Mouse (Mus musculus) embryonic fibroblast, embryonic 13.5 days (primary cell): ENCODE measurements around the gene Otx2. TPM values are rescaled to one million over a fixed set of nuclear protein-coding genes. Genes with fewer than 3 reads are reported as not detected.

ENCODE experiments used
- H3K27ac ChIP-seq: 2 replicates; pipeline ENCODE4 v1.5.1; 2012; ENCODE audit warnings: low read length, control low read depth, inconsistent platforms; ENCODE audit not compliant: insufficient read depth
- H3K4me1 ChIP-seq: 2 replicates; pipeline ENCODE4 v1.6.1; 2011; ENCODE audit warnings: low read length; ENCODE audit not compliant: control insufficient read depth, insufficient read depth
- H3K4me3 ChIP-seq: 2 replicates; pipeline ENCODE4 v1.5.1; 2011; ENCODE audit warnings: mild to moderate bottlenecking, control low read depth, low read length; ENCODE audit not compliant: insufficient read depth
- CTCF ChIP-seq: IDR thresholded peaks from 2 replicates; pipeline ENCODE4 v1.5.1; 2011; ENCODE audit warnings: mild to moderate bottlenecking, control low read depth, low read length, moderate library complexity, borderline replicate concordance; ENCODE audit not compliant: insufficient read depth
- POLR2A ChIP-seq: IDR thresholded peaks from 2 replicates; pipeline ENCODE4 v1.6.1; 2011; ENCODE audit warnings: low read depth, mild to moderate bottlenecking, control low read depth, low read length, moderate library complexity
- polyA plus RNA-seq: library from polyadenylated mRNA; stranded (reverse); fragments of >200 nt; gene quantifications from 2 replicates; pipeline ENCODE4 v1.2.4, GENCODE M21; 2011; ENCODE audit warnings: low read depth; ENCODE audit not compliant: missing spikeins, insufficient read length

The Otx2 gene
- polyA plus RNA-seq, 1 experiment = not detected

GRCm38 (mm10) chr14:48662568-48663236 is 10.9 kb downstream of the Otx2 start:
- H3K4me3 ChIP-seq = no peak overlapping the region
- TF ChIP-seq POLR2A (no peak), CTCF (no peak)
- no peak overlapping the region for H3K27ac ChIP-seq
- no peaks in the 10 kb centered on the region for H3K4me1 ChIP-seq

GRCm38 (mm10) chr14:48661646-48662567 is 11.7 kb downstream of the Otx2 start:
- no peak for TF ChIP-seq POLR2A
- TF ChIP-seq CTCF = no peak
- H3K4me3 ChIP-seq = no peak overlapping the region
- no peaks in the 10 kb centered on the region for H3K4me1 ChIP-seq
- H3K27ac ChIP-seq = no peak overlapping the region

- Histone ChIP-seq H3K4me1 (no peaks in the 10 kb centered on the region), H3K4me3 (no peak overlapping the region), H3K27ac (no peak overlapping the region)
- TF ChIP-seq POLR2A (no peak), CTCF (no peak)
Measured at GRCm38 (mm10) chr14:48661151-48661550, 12.5 kb downstream of the Otx2 start.

GRCm38 (mm10) chr14:48660593-48660992 is 13.0 kb downstream of the Otx2 start:
- Histone ChIP-seq H3K4me3 (no peak overlapping the region), H3K27ac (no peak overlapping the region), H3K4me1 (no peaks in the 10 kb centered on the region)
- TF ChIP-seq POLR2A = no peak

GRCm38 (mm10) chr14:48659661-48660060 is 14.0 kb downstream of the Otx2 start:
- H3K4me3 ChIP-seq = no peak overlapping the region
- TF ChIP-seq POLR2A = no peak
- no peak for TF ChIP-seq CTCF

GRCm38 (mm10) chr14:48657241-48657640 is 16.4 kb downstream of the Otx2 start:
- no peak overlapping the region for H3K27ac ChIP-seq
- no peaks in the 10 kb centered on the region for H3K4me1 ChIP-seq
- TF ChIP-seq CTCF (no peak), POLR2A (no peak)
- no peak overlapping the region for H3K4me3 ChIP-seq

More at GRCm38 (mm10) chr14:48659661-48660060, 14.0 kb downstream of the Otx2 start:
- Histone ChIP-seq H3K27ac (no peak overlapping the region), H3K4me1 (no peaks in the 10 kb centered on the region)

- TF ChIP-seq CTCF = no peak
- TF ChIP-seq POLR2A = no peak
- Histone ChIP-seq H3K4me1 (no peaks in the 10 kb centered on the region), H3K4me3 (no peak overlapping the region), H3K27ac (no peak overlapping the region)
Measured at GRCm38 (mm10) chr14:48656711-48657110, 16.9 kb downstream of the Otx2 start.

- Histone ChIP-seq H3K27ac (no peak overlapping the region), H3K4me3 (no peak overlapping the region), H3K4me1 (no peaks in the 10 kb centered on the region)
- no peak for TF ChIP-seq CTCF
- TF ChIP-seq POLR2A = no peak
Measured at GRCm38 (mm10) chr14:48655792-48656550, 17.6 kb downstream of the Otx2 start.

- Histone ChIP-seq H3K4me1 (no peaks in the 10 kb centered on the region), H3K4me3 (no peak overlapping the region), H3K27ac (no peak overlapping the region)
- TF ChIP-seq CTCF = no peak
- TF ChIP-seq POLR2A = no peak
Measured at GRCm38 (mm10) chr14:48655073-48655791, 18.4 kb downstream of the Otx2 start.
